Mouse (Mus musculus) myocyte (in vitro differentiated cells): ENCODE results near the gene Ddx19b. TPM values are rescaled to one million over a fixed set of nuclear protein-coding genes. Genes with fewer than 3 reads are reported as not detected.

Experiments used
- H3K27me3 ChIP-seq: one replicate; pipeline ENCODE4 v1.6.1; 2011; ENCODE audit not compliant: control insufficient read depth, insufficient read depth, insufficient read length
- H3K36me3 ChIP-seq: one replicate; pipeline ENCODE4 v1.6.1; 2011; ENCODE audit not compliant: control insufficient read depth, insufficient read depth
- H3K4me2 ChIP-seq: one replicate; pipeline ENCODE4 v1.6.1; 2011; ENCODE audit warnings: low read depth, control low read depth
- H3K4me3 ChIP-seq: one replicate; pipeline ENCODE4 v1.5.1; 2011; ENCODE audit warnings: mild to moderate bottlenecking, control low read depth, moderate library complexity
- H3K79me2 ChIP-seq: one replicate; pipeline ENCODE4 v1.6.1; 2011; ENCODE audit not compliant: control insufficient read depth, insufficient read depth
- H3ac ChIP-seq: one replicate; pipeline ENCODE4 v1.6.1; 2011; ENCODE audit not compliant: control insufficient read depth, insufficient read length
- CEBPB ChIP-seq: IDR thresholded peaks from 2 replicates; pipeline ENCODE4 v1.6.1; 2011; ENCODE audit warnings: mild to moderate bottlenecking, moderate library complexity; ENCODE audit not compliant: poor library complexity, insufficient read depth, severe bottlenecking
- E2F4 ChIP-seq: IDR thresholded peaks from one replicate; pipeline ENCODE4 v1.6.1; 2011; ENCODE audit warnings: mild to moderate bottlenecking, control low read depth, moderate library complexity; ENCODE audit not compliant: insufficient read depth
- MAX ChIP-seq: IDR thresholded peaks from one replicate; pipeline ENCODE4 v1.6.1; 2011; ENCODE audit warnings: low read depth, mild to moderate bottlenecking, control low read depth
- MYOD1 ChIP-seq, 3 experiments: IDR thresholded peaks; one replicate each; pipeline ENCODE4 v1.6.1; 2011; ENCODE audit warnings: control low read depth in 2 of 3, low read depth in 2 of 3, mild to moderate bottlenecking in 2 of 3, moderate library complexity in 1 of 3; ENCODE audit not compliant: insufficient read length in 2 of 3, control insufficient read depth in 1 of 3
- MYOG ChIP-seq, 3 experiments: IDR thresholded peaks; one replicate each; pipeline ENCODE4 v1.6.1; 2011; ENCODE audit warnings: control low read depth in 2 of 3, low read depth in 2 of 3, mild to moderate bottlenecking in 2 of 3; ENCODE audit not compliant: insufficient read length in 2 of 3, control insufficient read depth in 1 of 3, insufficient read depth in 1 of 3
- POLR2A ChIP-seq: IDR thresholded peaks from one replicate; pipeline ENCODE4 v1.6.1; 2011; ENCODE audit warnings: low read depth, mild to moderate bottlenecking, control low read depth, moderate library complexity; ENCODE audit not compliant: insufficient read length
- POLR2AphosphoS2 ChIP-seq: IDR thresholded peaks from one replicate; pipeline ENCODE4 v1.6.1; 2011; ENCODE audit warnings: low read depth, control low read depth; ENCODE audit not compliant: insufficient read length
- REST ChIP-seq: IDR thresholded peaks from one replicate; pipeline ENCODE4 v1.6.1; 2011; ENCODE audit warnings: mild to moderate bottlenecking, control low read depth, moderate library complexity; ENCODE audit not compliant: insufficient read depth, insufficient read length
- SRF ChIP-seq: IDR thresholded peaks from one replicate; pipeline ENCODE4 v1.6.1; 2011; ENCODE audit warnings: low read depth; ENCODE audit not compliant: control insufficient read depth, insufficient read length
- TCF12 ChIP-seq: IDR thresholded peaks from one replicate; pipeline ENCODE4 v1.6.1; 2011; ENCODE audit warnings: mild to moderate bottlenecking, control low read depth; ENCODE audit not compliant: poor library complexity, insufficient read depth, severe bottlenecking
- TCF3 ChIP-seq: IDR thresholded peaks from one replicate; pipeline ENCODE4 v1.6.1; 2011; ENCODE audit warnings: low read depth, control low read depth; ENCODE audit not compliant: insufficient read length
- USF1 ChIP-seq: IDR thresholded peaks from one replicate; pipeline ENCODE4 v1.6.1; 2011; ENCODE audit warnings: low read depth, mild to moderate bottlenecking, control low read depth, moderate library complexity
- polyA plus RNA-seq: library from polyadenylated mRNA; unstranded; fragments of >200 nt; fragmentation: generic; extraction: Trizol; gene quantifications from one replicate; pipeline ENCODE4 v1.2.1, GENCODE M21; 2012; ENCODE audit warnings: missing spikeins

The Ddx19b gene
- polyA plus RNA-seq, 1 experiment = 5.9 TPM

GRCm38 (mm10) chr8:111058946-111059572 lies 27.5 kb upstream of the Ddx19b start:
- H3K36me3 ChIP-seq = peaks cover 10% of the 10 kb centered on the region
- H3K79me2 ChIP-seq = peaks cover 11% of the 10 kb centered on the region
- H3K4me3 ChIP-seq = no peak overlapping the region
- peak overlapping the region; percentile 12 for H3K4me2 ChIP-seq
- H3ac ChIP-seq = no peak overlapping the region
- TF ChIP-seq CEBPB = no peak
- TF ChIP-seq POLR2AphosphoS2 = peak; percentile 24
- TF ChIP-seq MAX = no peak
- no peak for TF ChIP-seq MYOD1 (IDR thresholded peaks at IDR 0.05; ENCODE audit: control insufficient read depth in 1 of 3, insufficient read length in 2 of 3, low read depth in 2 of 3)
- no peak for TF ChIP-seq REST
- H3K27me3 ChIP-seq = no peaks in the 10 kb centered on the region

- Histone ChIP-seq H3K4me2 (peak overlapping the region; percentile 89), H3ac (peak overlapping the region; percentile 88), H3K27me3 (no peaks in the 10 kb centered on the region), H3K4me3 (peak overlapping the region; percentile 27), H3K36me3 (peaks cover 31% of the 10 kb centered on the region), H3K79me2 (peaks cover 11% of the 10 kb centered on the region)
- no peak for TF ChIP-seq POLR2AphosphoS2
- no peak for TF ChIP-seq REST
- no peak for TF ChIP-seq SRF
- no peak for TF ChIP-seq TCF12
- TF ChIP-seq POLR2A = peak; percentile 38
- TF ChIP-seq MYOD1 (IDR thresholded peaks at IDR 0.05; ENCODE audit: control insufficient read depth in 1 of 3, insufficient read length in 2 of 3, low read depth in 2 of 3) = peak in 1 of 3 experiments; percentile 11
- no peak for TF ChIP-seq TCF3
- no peak for TF ChIP-seq USF1
- no peak for TF ChIP-seq MYOG (IDR thresholded peaks at IDR 0.05; ENCODE audit: control insufficient read depth in 1 of 3, insufficient read depth in 1 of 3, insufficient read length in 2 of 3, low read depth in 2 of 3)
- no peak for TF ChIP-seq E2F4
- no peak for TF ChIP-seq CEBPB
- TF ChIP-seq MAX = no peak
These were observed 25.2 kb upstream of the Ddx19b start for GRCm38 (mm10) chr8:111056691-111057293.

- H3K79me2 ChIP-seq = peaks cover 11% of the 10 kb centered on the region
- H3K27me3 ChIP-seq = no peaks in the 10 kb centered on the region
- H3K36me3 ChIP-seq = peaks cover 37% of the 10 kb centered on the region
- H3K4me2 ChIP-seq = peak within 1 kb of the TSS; percentile 89
- H3K4me3 ChIP-seq = peak within 1 kb of the TSS; percentile 27
- TF ChIP-seq USF1 (no peak), TCF3 (peak; percentile 5), MYOG (IDR thresholded peaks at IDR 0.05; ENCODE audit: control insufficient read depth in 1 of 3, insufficient read depth in 1 of 3, insufficient read length in 2 of 3, low read depth in 2 of 3) (peak in 1 of 3 experiments; percentile 16), TCF12 (no peak), SRF (peak; percentile 49), POLR2AphosphoS2 (peak; percentile 99), POLR2A (peak; percentile 80), E2F4 (peak; percentile 98)
- peak within 1 kb of the TSS; percentile 88 for H3ac ChIP-seq
These were observed 24.7 kb upstream of the Ddx19b start, which contains the start of gene Exosc6 for GRCm38 (mm10) chr8:111056158-111056663. Gene Exosc6 (plus strand): TSS chr8:111056339.

GRCm38 (mm10) chr8:111055661-111056060 lies 24.1 kb upstream of the Ddx19b start:
- Histone ChIP-seq H3K27me3 (no peaks in the 10 kb centered on the region), H3K79me2 (peaks cover 11% of the 10 kb centered on the region), H3K4me2 (no peak overlapping the region), H3ac (peak overlapping the region; percentile 88), H3K4me3 (peak overlapping the region; percentile 27), H3K36me3 (peaks cover 42% of the 10 kb centered on the region)
- no peak for TF ChIP-seq SRF
- TF ChIP-seq MYOG (IDR thresholded peaks at IDR 0.05; ENCODE audit: control insufficient read depth in 1 of 3, insufficient read depth in 1 of 3, insufficient read length in 2 of 3, low read depth in 2 of 3) = no peak
- no peak for TF ChIP-seq E2F4
- TF ChIP-seq MAX = no peak
- no peak for TF ChIP-seq POLR2A
- TF ChIP-seq TCF3 = no peak
- TF ChIP-seq TCF12 = no peak
- TF ChIP-seq USF1 = no peak
- no peak for TF ChIP-seq CEBPB
- no peak for TF ChIP-seq REST
- TF ChIP-seq POLR2AphosphoS2 = no peak
- TF ChIP-seq MYOD1 (IDR thresholded peaks at IDR 0.05; ENCODE audit: control insufficient read depth in 1 of 3, insufficient read length in 2 of 3, low read depth in 2 of 3) = no peak
